Mouse (Mus musculus) heart, embryonic 16.5 days (tissue): ENCODE measurements around the gene Cadm2. TPM values are rescaled to one million over a fixed set of nuclear protein-coding genes. Genes with fewer than 3 reads are reported as not detected.

Experiments used
- ATAC-seq: fragments of 200-750 bp; cut with Nextera tagmentation; replicated peaks from 2 replicates; pipeline ENCODE4 v1.8.0; 2017; ENCODE audit warnings: moderate number of reproducible peaks; ENCODE audit not compliant: insufficient read depth, low FRiP score; ENCODE audit errors: extremely low read depth
- H3K27ac ChIP-seq: fragments of 300-500 bp; sonication (generic); 2 replicates; pipeline ENCODE4 v1.5.1; 2014; ENCODE audit warnings: mild to moderate bottlenecking, low read length, control low read depth, moderate library complexity
- H3K27me3 ChIP-seq: fragments of 300-500 bp; sonication (generic); 2 replicates; pipeline ENCODE4 v1.6.1; 2014; ENCODE audit warnings: low read length, mixed read lengths; ENCODE audit not compliant: control insufficient read depth, insufficient read depth
- H3K36me3 ChIP-seq: fragments of 300-500 bp; sonication (generic); 2 replicates; pipeline ENCODE4 v1.6.1; 2014; ENCODE audit not compliant: control insufficient read depth, insufficient read depth
- H3K4me1 ChIP-seq: fragments of 300-500 bp; sonication (generic); 2 replicates; pipeline ENCODE4 v1.6.1; 2014; ENCODE audit warnings: low read length, mixed read lengths; ENCODE audit not compliant: control insufficient read depth, insufficient read depth
- H3K4me2 ChIP-seq: fragments of 300-500 bp; sonication (generic); 2 replicates; pipeline ENCODE4 v1.6.1; 2014; ENCODE audit warnings: low read depth, mild to moderate bottlenecking, control low read depth, low read length
- H3K4me3 ChIP-seq: fragments of 300-500 bp; sonication (generic); 2 replicates; pipeline ENCODE4 v1.5.1; 2014; ENCODE audit warnings: mild to moderate bottlenecking, control low read depth, low read length
- H3K9ac ChIP-seq: fragments of 300-500 bp; sonication (generic); 2 replicates; pipeline ENCODE4 v1.6.1; 2014; ENCODE audit warnings: low read length, control low read depth
- H3K9me3 ChIP-seq: fragments of 300-500 bp; sonication (generic); replicated peaks from 2 replicates; pipeline ENCODE4 v1.6.1; 2016; ENCODE audit warnings: low read length; ENCODE audit not compliant: control insufficient read depth
- WGBS: fragments of 180-500 bp; shearing (Covaris S2); extraction: QIAGEN DNeasy Blood & Tissue Kit; methylation state at CpG from one replicate; pipeline ENCODE4 v1.1.7; 2014; 5-methylcytosine and 5-hydroxymethylcytosine counted together
- polyA plus RNA-seq: library from polyadenylated mRNA; unstranded; fragments of >200 nt; fragmentation: Nextera tagmentation; extraction: Ambion mirVana; gene quantifications from 2 replicates; pipeline ENCODE4 v1.2.1, GENCODE M21; 2015

Cadm2 gene
- polyA plus RNA-seq, 1 experiment from 2014 or later: 0.20 TPM

DNA sequence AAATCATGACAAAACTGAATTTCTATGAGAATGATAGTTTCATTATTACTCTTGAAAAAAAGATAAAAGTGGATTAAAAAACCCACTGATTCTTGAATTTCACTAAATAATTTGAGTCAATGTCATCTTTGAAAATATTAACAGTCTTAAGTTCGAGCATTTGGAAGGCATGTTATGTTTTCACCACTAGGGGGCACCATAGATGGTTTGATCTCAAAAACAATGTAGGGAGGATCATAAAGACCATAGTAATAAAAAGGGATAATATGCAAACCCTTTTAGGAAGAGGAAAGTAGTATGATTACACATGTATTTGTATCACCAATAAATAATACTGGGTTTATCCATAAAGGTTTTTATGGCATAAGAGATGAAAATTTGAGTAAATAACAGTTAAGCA lies 385.8 kb downstream of the Cadm2 start:
- no peak overlapping the region for H3K4me2 ChIP-seq
- 18% methylated on average over 1 of the region's 1 CpGs for WGBS
- H3K4me1 ChIP-seq: no peaks in the 10 kb centered on the region
- H3K27ac ChIP-seq: no peak overlapping the region
- H3K27me3 ChIP-seq: no peaks in the 10 kb centered on the region
- no peaks in the 10 kb centered on the region for H3K9me3 ChIP-seq
- no peak overlapping the region for H3K4me3 ChIP-seq
- ATAC-seq: no peak
- H3K36me3 ChIP-seq: no peaks in the 10 kb centered on the region
- H3K9ac ChIP-seq: no peak overlapping the region

DNA sequence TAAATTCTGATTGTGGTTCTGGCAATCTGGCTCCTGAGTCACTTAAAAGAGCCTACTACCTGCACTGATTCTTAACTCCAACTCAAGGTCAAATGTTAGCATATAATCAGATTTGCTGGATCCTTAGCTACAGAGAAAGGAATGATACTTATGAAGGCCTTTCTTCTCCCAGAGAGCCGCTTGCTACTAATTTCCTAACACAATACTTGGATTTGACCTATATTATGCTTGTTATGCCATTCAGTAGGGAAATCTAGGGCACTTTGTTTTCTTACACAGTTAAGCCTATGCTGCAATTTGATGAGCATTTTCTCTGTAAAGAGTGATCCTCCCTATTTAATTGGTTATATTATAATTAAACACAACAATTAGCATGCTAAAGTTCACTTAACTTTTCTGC lies 394.0 kb downstream of the Cadm2 start:
- WGBS: 69% methylated on average over 1 of the region's 1 CpGs
- H3K4me2 ChIP-seq: no peak overlapping the region
- H3K9me3 ChIP-seq: no peaks in the 10 kb centered on the region
- no peak overlapping the region for H3K9ac ChIP-seq
- no peak overlapping the region for H3K4me3 ChIP-seq
- no peaks in the 10 kb centered on the region for H3K36me3 ChIP-seq
- H3K4me1 ChIP-seq: no peaks in the 10 kb centered on the region
- no peaks in the 10 kb centered on the region for H3K27me3 ChIP-seq
- no peak for ATAC-seq
- H3K27ac ChIP-seq: no peak overlapping the region

DNA sequence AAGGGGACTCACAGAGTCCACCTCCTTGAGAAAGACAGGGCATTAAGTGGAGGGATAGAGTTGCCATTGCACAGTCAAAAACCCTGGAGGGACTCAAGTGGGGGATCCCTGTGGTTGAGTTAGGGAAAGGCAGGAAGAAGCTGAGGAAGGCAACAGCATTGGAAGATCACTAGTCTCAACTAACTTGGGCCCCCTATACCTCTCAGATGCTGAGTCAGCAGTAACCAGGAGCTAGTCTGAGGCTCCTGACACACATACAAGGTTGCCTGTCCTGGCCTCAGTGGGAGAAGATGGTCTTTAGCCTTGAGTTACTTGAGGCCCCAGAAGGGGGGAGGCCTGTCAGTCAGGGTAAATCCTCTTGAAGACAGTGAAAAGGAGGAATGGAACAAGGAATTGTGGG lies 417.4 kb downstream of the Cadm2 start:
- Histone ChIP-seq H3K9ac (no peak overlapping the region), H3K27ac (no peak overlapping the region), H3K36me3 (no peaks in the 10 kb centered on the region), H3K4me2 (no peak overlapping the region), H3K4me3 (no peak overlapping the region), H3K9me3 (no peaks in the 10 kb centered on the region), H3K4me1 (no peaks in the 10 kb centered on the region), H3K27me3 (no peaks in the 10 kb centered on the region)
- ATAC-seq: no peak

DNA sequence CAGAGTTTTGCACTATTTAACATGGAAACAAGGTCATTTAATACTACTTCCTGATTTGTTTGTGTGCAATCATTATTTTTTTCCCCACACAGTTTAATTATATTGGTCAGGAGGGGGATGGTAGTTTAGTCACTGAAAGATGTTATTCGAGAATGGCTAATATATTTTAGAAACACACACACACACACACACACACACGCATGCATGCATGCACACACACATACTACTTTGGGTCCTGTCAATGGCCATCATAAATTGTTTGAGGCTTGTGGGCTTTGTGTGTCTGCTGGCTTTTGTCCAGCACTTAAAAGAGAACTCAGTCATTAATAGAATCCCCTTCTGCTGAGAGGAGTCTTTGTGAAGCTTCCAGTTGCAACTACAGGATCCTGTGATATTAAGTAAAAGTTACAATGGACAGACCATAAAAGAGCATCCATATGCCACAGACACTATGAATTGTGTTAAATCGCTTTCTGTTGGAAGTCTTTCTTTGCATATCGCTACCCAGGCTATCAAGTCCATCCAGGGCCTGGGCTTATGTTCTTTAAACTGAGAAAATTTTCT lies 427.8 kb downstream of the Cadm2 start:
- no peaks in the 10 kb centered on the region for H3K9me3 ChIP-seq
- H3K4me3 ChIP-seq: no peak overlapping the region
- WGBS: 82% methylated on average over 4 of the region's 4 CpGs
- H3K27me3 ChIP-seq: no peaks in the 10 kb centered on the region
- no peak overlapping the region for H3K4me2 ChIP-seq
- ATAC-seq: no peak
- H3K36me3 ChIP-seq: no peaks in the 10 kb centered on the region
- no peak overlapping the region for H3K27ac ChIP-seq
- no peak overlapping the region for H3K9ac ChIP-seq
- no peaks in the 10 kb centered on the region for H3K4me1 ChIP-seq

DNA sequence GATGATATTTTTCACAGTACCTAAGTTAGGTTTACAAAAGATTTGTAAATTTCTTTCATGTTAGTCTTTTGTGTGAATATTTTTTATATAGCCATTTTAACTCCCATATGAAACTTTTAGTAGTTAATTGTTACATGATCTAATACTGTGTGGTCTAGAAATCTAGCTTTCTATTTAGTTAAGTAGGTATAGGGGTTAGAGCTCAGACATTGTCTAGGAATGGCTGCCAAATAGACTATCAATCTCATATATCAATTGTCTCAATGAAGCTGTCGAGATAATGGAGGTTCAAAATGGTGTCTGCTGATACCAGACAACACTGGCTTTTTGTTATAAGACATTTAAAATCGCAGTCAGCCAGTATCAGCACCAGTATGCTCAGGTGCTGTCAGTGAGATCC lies 428.3 kb downstream of the Cadm2 start:
- Histone ChIP-seq H3K27ac (no peak overlapping the region), H3K4me1 (no peaks in the 10 kb centered on the region), H3K9ac (no peak overlapping the region), H3K4me2 (no peak overlapping the region), H3K36me3 (no peaks in the 10 kb centered on the region), H3K9me3 (no peaks in the 10 kb centered on the region), H3K27me3 (no peaks in the 10 kb centered on the region), H3K4me3 (no peak overlapping the region)
- WGBS: 50% methylated on average over 2 of the region's 2 CpGs
- ATAC-seq: no peak

DNA sequence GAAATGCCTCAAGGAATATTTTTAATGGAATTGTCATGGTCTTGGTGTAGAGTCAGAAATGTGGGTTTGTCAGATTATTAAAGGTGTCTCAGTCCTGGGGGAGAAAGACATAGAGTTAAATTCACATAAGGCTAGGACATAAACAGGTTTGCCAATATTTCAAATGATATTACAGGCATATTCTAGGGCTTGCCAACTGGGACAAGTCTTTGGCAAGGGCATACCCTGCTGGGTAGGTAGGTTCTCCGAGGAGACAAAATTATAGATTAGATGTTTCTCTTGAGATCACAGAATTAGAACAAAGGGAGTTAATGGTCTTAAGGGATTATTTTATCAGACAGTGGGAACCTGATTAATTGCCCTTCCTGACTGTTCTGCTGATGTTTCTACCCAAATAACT lies 434.4 kb downstream of the Cadm2 start:
- WGBS: 69% methylated on average over 1 of the region's 1 CpGs
- Histone ChIP-seq H3K27ac (no peak overlapping the region), H3K4me2 (no peak overlapping the region), H3K9me3 (no peaks in the 10 kb centered on the region), H3K9ac (no peak overlapping the region), H3K27me3 (no peaks in the 10 kb centered on the region), H3K4me3 (no peak overlapping the region), H3K4me1 (no peaks in the 10 kb centered on the region), H3K36me3 (no peaks in the 10 kb centered on the region)
- ATAC-seq: no peak

DNA sequence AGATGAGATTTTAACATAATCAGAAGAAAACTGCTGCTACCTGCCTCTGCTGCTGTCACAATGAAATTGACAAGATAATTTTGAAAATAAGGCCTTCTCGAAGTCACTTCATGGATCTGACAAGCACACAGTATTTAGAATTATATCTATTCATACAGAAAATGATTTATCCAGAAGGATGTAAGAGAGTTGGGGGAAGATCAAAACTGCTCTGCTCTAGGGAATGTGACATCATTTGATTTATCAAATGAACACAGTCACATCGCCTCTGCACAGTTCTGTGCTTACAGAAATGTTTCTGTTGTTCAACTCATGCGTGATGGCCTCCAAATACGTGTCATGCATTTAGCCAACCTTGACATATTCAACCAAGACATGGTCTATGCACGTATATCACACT lies 437.8 kb downstream of the Cadm2 start:
- WGBS: 81% methylated on average over 5 of the region's 5 CpGs
- H3K9me3 ChIP-seq: no peaks in the 10 kb centered on the region
- no peaks in the 10 kb centered on the region for H3K36me3 ChIP-seq
- no peaks in the 10 kb centered on the region for H3K4me1 ChIP-seq
- H3K9ac ChIP-seq: no peak overlapping the region
- ATAC-seq: no peak
- no peaks in the 10 kb centered on the region for H3K27me3 ChIP-seq
- no peak overlapping the region for H3K4me3 ChIP-seq
- H3K27ac ChIP-seq: no peak overlapping the region
- no peak overlapping the region for H3K4me2 ChIP-seq

DNA sequence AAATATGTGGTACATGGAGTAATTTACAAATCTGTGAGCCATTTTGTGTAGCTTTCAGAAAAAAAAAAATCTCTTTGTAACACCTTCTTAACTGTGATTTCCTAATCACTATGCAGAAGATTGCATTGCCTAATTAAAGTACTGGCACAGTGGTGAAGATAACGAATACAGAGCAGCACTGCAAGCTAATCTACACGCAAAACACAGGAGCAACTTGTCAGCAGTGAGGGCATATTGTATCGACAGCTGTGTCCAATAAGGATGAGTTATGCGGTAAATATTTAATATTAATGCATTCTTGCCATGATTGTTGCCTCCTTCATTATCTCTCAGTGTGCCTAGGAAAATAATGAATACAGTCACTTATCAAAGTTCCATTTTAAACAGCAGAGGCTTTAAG lies 445.3 kb downstream of the Cadm2 start:
- Histone ChIP-seq H3K4me1 (no peaks in the 10 kb centered on the region), H3K27me3 (no peaks in the 10 kb centered on the region), H3K36me3 (no peaks in the 10 kb centered on the region), H3K4me3 (no peak overlapping the region), H3K4me2 (no peak overlapping the region), H3K27ac (no peak overlapping the region), H3K9ac (no peak overlapping the region), H3K9me3 (no peaks in the 10 kb centered on the region)
- ATAC-seq: no peak
- 61% methylated on average over 4 of the region's 4 CpGs for WGBS

DNA sequence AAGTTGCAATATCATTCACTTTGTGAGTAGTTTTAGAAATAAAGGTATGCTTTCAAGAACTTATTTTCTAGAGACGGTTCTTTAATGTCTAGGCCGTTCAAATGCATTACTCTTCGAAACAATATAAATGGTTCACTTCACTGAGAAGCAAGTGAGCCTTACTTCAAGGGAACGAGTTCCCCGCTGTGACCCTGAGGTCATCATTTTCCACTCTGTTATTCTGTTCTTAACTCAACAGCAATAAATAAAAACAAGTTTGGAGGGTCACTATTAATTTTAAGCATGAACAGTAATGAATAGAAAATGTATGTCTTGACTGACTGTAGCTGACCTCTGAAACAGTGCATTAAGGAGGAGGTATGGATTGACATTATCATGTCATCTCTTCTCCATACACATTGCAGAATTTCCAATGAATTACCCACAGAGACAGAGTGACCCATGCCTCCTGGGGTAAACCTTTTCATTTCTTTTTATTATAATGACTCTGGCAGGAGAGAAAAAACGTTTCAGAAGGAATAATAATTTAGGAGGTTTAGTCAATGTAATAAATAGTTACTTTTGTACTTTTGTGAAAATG lies 458.4 kb downstream of the Cadm2 start:
- Histone ChIP-seq H3K4me2 (no peak overlapping the region), H3K9ac (no peak overlapping the region), H3K36me3 (no peaks in the 10 kb centered on the region), H3K4me1 (no peaks in the 10 kb centered on the region), H3K27me3 (no peaks in the 10 kb centered on the region), H3K27ac (no peak overlapping the region), H3K9me3 (no peaks in the 10 kb centered on the region), H3K4me3 (no peak overlapping the region)
- ATAC-seq: no peak
- WGBS: 72% methylated on average over 6 of the region's 6 CpGs
